Mouse (Mus musculus) CD4-positive naive resting alpha-beta T cell, adult 76 days (primary cell): ENCODE results near the gene Fibp. TPM values are rescaled to one million over a fixed set of nuclear protein-coding genes. Genes with fewer than 3 reads are reported as not detected.

ENCODE experiments used
- total RNA-seq: library from RNA; stranded (reverse); gene quantifications from one replicate; pipeline ENCODE4 v1.2.4, GENCODE M21; 2023

The Fibp gene
- total RNA-seq: 82.7 TPM

GRCm38 (mm10) chr19:5460465-5460911 is at the start of gene Fibp:
Fibp (plus strand) TSS chr19:5460615.

GRCm38 (mm10) chr19:5424782-5425741 is 35.4 kb upstream of the Fibp start, which contains the start of the genes Drap1 and AI837181:
Drap1 (minus strand) TSS chr19:5424979.
AI837181 (plus strand) TSS chr19:5425144.

GRCm38 (mm10) chr19:5447515-5448353 is 12.7 kb upstream of the Fibp start, which contains the start of gene Fosl1:
Fosl1 (plus strand) TSS chr19:5447547.

GRCm38 (mm10) chr19:5457746-5458442 is 2.5 kb upstream of the Fibp start, which contains the start of gene Ccdc85b:
Ccdc85b (minus strand) TSS chr19:5457894.

GRCm38 (mm10) chr19:5468374-5468773 is 8.0 kb downstream of the Fibp start, which contains the start of gene Ctsw:
Ctsw (minus strand) TSS chr19:5468507.

GRCm38 (mm10) chr19:5473720-5474119 is 13.3 kb downstream of the Fibp start, which contains the start of gene Efemp2:
Efemp2 (plus strand) TSS chr19:5473954.

GRCm38 (mm10) chr19:5487768-5488550 is 27.5 kb downstream of the Fibp start, which contains the start of gene Mus81:
Mus81 (minus strand) TSS chr19:5488402.

GRCm38 (mm10) chr19:5490313-5490897 is 30.0 kb downstream of the Fibp start, which contains the start of gene Cfl1:
Cfl1 (plus strand) TSS chr19:5490455.

GRCm38 (mm10) chr19:5503687-5504086 is 43.3 kb downstream of the Fibp start, which contains the start of gene 1700020D05Rik:
1700020D05Rik (minus strand) TSS chr19:5503787.

GRCm38 (mm10) chr19:5510031-5511026 is 49.9 kb downstream of the Fibp start, which contains the start of gene Snx32:
Snx32 (minus strand) TSS chr19:5510538.

Other genes with a start within 250 kb of the Fibp start
- 116 TPM for gene Pacs1, start 187.5 kb upstream of the Fibp start, total RNA-seq
- gene Sf3b2, start 165.2 kb upstream of the Fibp start, total RNA-seq: 265 TPM
- not detected for gene Gal3st3, start 162.3 kb upstream of the Fibp start, total RNA-seq
- gene Catsper1, start 124.9 kb upstream of the Fibp start, total RNA-seq: not detected
- not detected for gene Cst6, start 111.0 kb upstream of the Fibp start, total RNA-seq
- 31.3 TPM for gene Eif1ad, start 93.9 kb upstream of the Fibp start, total RNA-seq
- 87.0 TPM for gene Banf1, start 93.4 kb upstream of the Fibp start, total RNA-seq
- 189 TPM for gene Sart1, start 71.9 kb upstream of the Fibp start, total RNA-seq
- gene Tsga10ip, start 58.1 kb upstream of the Fibp start, total RNA-seq: not detected
- gene Drap1, start 35.6 kb upstream of the Fibp start, total RNA-seq: 164 TPM
- gene AI837181, start 35.5 kb upstream of the Fibp start, total RNA-seq: 54.1 TPM
- 0.79 TPM for gene Fosl1, start 13.1 kb upstream of the Fibp start, total RNA-seq
- gene Ccdc85b, start 2.7 kb upstream of the Fibp start, total RNA-seq: 6.2 TPM
- gene Ctsw, start 7.9 kb downstream of the Fibp start, total RNA-seq: 43.6 TPM
- gene Efemp2, start 13.3 kb downstream of the Fibp start, total RNA-seq: not detected
- gene Mus81, start 27.8 kb downstream of the Fibp start, total RNA-seq: 38.5 TPM
- gene Cfl1, start 29.8 kb downstream of the Fibp start, total RNA-seq: 1,344 TPM
- gene 1700020D05Rik, start 43.2 kb downstream of the Fibp start, total RNA-seq: not detected
- gene Snx32, start 49.9 kb downstream of the Fibp start, total RNA-seq: 4.8 TPM
- not detected for gene Ovol1, start 100.0 kb downstream of the Fibp start, total RNA-seq
- 17.9 TPM for gene Ap5b1, start 107.4 kb downstream of the Fibp start, total RNA-seq
- gene Rnaseh2c, start 141.3 kb downstream of the Fibp start, total RNA-seq: 78.0 TPM
- 144 TPM for gene Kat5, start 149.6 kb downstream of the Fibp start, total RNA-seq
- gene Rela, start 176.9 kb downstream of the Fibp start, total RNA-seq: 151 TPM
- 171 TPM for gene Sipa1, start 203.1 kb downstream of the Fibp start, total RNA-seq
- 50.6 TPM for gene Map3k11, start 228.1 kb downstream of the Fibp start, total RNA-seq
- gene Pcnx3, start 228.3 kb downstream of the Fibp start, total RNA-seq: 181 TPM
- not detected for gene Kcnk7, start 243.8 kb downstream of the Fibp start, total RNA-seq